Mouse (Mus musculus) left cerebral cortex, postnatal 14 days (tissue): ENCODE data around the gene Zfp646. TPM values are rescaled to one million over a fixed set of nuclear protein-coding genes. Genes with fewer than 3 reads are reported as not detected.
"Not testable (repeated sequence)": the region's sequence is repeated elsewhere in the genome, so short reads cannot be mapped to it uniquely, and the experiment has no call there.

Source experiments
- DNase-seq, 2 experiments: peaks; one replicate each; pipeline ENCODE4 v3.0.0; 2021 to 2022; ENCODE audit warnings: low spot score in 2 of 2, mixed read lengths in 1 of 2
- intact Hi-C: fragments of 180-260 bp; cut with DNase I; formaldehyde crosslinking; loops from one replicate; pipeline ENCODE4 v1.15.1; 2025
- total RNA-seq, 2 experiments: library from RNA; stranded (reverse); gene quantifications; 2 replicates each; pipeline ENCODE4 v1.2.3; 2021

The Zfp646 gene
- total RNA-seq, 2 experiments from 2014 or later: 25.0 to 25.6 TPM

- DNase-seq: peak; percentile 93
- intact Hi-C loops: no loop called here
Observed at GRCm38 (mm10) chr7:127876467-127877348, 687 bp downstream of the Zfp646 start, which contains the start of gene Zfp668. Zfp668 (minus strand) TSS chr7:127876828.

- no peak for DNase-seq
- intact Hi-C loops: no loop called here
Observed at GRCm38 (mm10) chr7:127879301-127879700, 3.3 kb downstream of the Zfp646 start.

GRCm38 (mm10) chr7:127880431-127880830 lies 4.4 kb downstream of the Zfp646 start:
- no peak for DNase-seq
- intact Hi-C loops: no loop called here

- intact Hi-C loops: no loop called here
- DNase-seq: peak in 1 of 2 experiments; percentile 35
Observed at GRCm38 (mm10) chr7:127885951-127886350, 9.9 kb downstream of the Zfp646 start.

DNA sequence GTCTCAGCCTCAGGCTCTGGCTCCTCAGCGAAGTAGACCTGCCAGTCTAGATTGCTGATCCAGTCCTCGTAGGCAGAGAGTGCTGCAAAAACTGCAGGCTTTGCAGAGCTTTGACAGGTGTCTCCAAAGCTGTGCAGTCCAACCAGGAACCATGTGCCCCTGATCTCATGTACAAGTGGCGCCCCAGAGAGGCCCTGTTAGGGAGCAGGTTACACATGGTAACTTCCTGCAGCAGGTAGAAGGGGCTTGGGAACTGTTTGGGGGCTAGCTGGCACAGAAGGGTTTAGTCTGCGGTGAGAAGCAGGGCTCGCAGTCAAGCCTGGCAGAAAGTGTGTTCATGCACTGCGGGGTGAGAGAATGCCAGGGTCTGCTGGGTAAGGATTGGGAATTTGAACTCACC lies 10.5 kb downstream of the Zfp646 start:
- intact Hi-C loops: no loop called here
- DNase-seq: no peak

DNA sequence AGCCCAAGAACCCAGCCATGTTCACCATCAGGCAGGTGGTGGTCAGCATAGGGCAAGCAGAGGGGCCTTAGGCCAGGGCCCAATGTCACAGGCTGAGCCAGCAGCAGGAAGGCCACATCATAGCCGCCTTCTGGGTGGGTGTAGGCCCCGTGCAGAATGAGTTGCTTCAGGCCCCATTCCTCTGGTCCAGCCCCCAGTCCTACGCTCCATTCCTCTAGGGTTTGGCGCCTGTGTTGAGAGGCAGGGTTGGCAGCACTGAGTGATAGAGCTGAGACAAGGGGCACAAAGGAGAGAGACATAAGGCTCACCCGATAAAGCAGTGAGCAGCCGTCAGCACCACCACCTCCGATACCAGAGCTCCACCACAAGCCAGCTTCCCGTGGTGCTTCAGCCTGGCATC lies 11.2 kb downstream of the Zfp646 start:
- intact Hi-C loops: no loop called here
- no peak for DNase-seq

GRCm38 (mm10) chr7:127887781-127888180 lies 11.8 kb downstream of the Zfp646 start:
- DNase-seq: no peak
- intact Hi-C loops: no loop called here

DNA sequence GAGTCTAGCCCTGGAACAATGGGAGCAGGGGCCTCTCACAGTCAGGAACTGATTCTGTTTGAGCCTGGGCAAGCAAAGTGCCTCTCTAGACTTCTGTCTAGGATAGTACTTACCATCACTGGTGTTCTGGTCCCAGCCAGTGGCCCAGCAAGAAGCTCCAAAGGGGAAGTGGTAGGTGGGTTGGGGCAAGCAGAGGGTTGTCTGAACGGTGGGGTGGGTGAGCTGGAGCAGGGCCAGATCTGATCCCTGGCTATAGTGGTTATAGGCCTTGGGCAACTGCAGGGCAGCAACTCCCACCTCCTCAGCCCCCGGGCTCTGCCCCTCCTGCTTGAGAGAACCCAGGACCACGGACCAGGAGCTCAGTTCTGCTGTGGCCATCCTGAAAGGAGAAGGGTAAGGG lies 12.8 kb downstream of the Zfp646 start:
- no peak for DNase-seq
- intact Hi-C loops: no loop called here

- intact Hi-C loops: no loop called here
- DNase-seq: no peak
Observed at GRCm38 (mm10) chr7:127890798-127891197, 14.8 kb downstream of the Zfp646 start, which contains the start of gene Prss53. Prss53 (minus strand) TSS chr7:127890970.

GRCm38 (mm10) chr7:127894480-127894879 lies 18.5 kb downstream of the Zfp646 start:
- no peak for DNase-seq
- intact Hi-C loops: no loop called here

DNA sequence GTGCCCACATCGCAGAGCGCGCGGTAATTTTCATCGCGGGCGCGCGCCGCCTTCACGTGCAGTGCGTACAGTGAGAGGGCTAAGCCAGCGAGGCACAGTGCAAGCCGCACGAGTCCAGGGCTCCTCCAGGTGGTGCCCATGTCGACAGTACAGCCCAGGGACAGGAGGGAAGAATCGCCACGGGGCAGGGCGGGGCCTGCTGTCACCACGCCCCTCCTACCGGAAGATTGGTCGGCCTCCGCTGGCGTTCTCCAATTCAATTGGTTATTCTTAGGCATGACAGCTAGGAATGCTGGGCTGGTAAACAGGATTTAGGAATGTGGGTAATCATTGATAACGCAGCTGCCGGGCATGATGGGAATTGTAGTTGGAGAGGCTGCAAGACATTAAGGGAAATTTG lies 19.4 kb downstream of the Zfp646 start, which contains the start of the genes Gm21974 and Vkorc1:
Gene Gm21974, minus strand, starts transcription at position 13 of the 400 bp plus-strand sequence.
Gene Vkorc1, minus strand, starts transcription at position 176 of the 400 bp plus-strand sequence.
- intact Hi-C loops: no loop called here

DNA sequence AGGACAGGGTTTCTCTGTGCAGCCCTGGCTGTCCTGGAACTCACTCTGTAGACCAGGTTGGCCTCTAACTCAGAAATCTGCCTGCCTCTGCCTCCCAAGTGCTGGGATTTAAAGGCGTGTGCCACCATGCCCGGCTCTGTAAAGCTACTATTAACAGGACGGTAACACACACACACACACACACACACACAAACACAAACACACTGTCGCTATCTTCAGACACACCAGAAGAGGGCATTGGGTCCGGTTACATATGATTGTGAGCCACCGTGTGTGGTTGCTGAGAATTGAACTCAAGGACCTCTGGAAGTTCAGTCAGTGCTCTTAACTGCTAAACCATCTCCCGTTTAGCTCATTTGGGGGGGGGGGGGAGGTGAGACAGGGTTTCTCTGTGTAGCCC lies 19.9 kb downstream of the Zfp646 start:
- DNase-seq, intact Hi-C loops: not testable (repeated sequence)

More for the DNA sequence above, 19.4 kb downstream of the Zfp646 start, which contains the start of the genes Gm21974 and Vkorc1:
- DNase-seq: peak; percentile 95 to 97

- DNase-seq: peak; percentile 51 to 68
- intact Hi-C loops: no loop called here
Observed at GRCm38 (mm10) chr7:127896384-127896783, 20.4 kb downstream of the Zfp646 start.

- intact Hi-C loops: no loop called here
- DNase-seq: no peak
Observed at GRCm38 (mm10) chr7:127897542-127897941, 21.5 kb downstream of the Zfp646 start.

DNA sequence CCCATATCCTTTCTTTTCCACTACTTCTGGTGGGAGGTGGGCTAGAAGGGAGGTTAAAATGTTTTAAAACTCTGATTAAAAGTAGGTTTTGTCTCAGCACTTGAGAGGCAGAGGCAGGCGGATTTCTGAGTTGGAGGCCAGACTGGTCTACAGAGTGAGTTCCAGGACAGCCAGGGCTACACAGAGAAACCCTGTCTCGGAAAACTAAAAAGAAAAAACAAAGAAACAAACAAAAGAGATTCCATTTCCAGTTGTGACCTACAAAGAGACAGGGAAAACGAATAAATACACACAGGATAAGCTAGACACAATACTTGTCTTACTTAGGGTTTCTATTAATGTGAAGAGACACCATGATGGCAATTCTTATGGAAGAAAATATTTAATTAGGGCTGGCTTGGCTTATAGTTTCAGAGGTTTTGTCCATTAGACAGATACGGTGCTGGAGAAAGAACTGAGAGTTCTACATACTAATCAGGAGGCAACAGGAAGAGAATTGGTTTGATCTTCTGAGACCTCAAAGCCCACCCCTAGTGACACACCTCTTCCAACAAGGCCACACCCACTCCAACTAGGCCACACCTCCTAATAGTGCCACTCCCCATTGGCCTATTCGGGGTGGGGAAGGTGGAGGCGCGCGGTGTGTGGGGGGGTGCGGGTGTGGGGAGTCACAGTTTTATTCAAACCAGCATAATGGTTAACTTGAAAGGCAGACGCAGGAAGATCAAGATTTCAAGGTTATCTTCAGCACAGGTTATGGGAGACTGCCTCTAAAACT lies 22.3 kb downstream of the Zfp646 start:
- DNase-seq: no peak
- intact Hi-C loops: no loop called here

DNA sequence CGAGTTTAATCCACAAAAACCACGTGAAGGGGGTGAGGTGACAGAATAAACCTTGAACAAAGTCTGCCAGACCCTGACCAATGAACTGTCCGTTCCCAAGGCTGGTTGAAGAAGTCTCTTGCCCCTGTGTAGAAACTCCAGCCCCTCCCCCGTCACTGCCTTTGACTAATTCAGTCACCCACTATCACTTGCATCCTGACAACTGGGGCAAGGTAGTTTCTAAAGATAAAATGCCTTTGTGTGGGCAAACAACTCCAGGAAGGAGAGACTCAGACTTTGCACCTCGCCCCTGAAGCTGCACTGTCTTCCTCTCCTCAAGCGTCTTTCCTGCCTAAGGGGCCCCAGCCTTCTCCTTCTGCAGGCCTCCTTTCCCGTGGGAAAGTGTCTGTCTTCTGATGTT lies 24.0 kb downstream of the Zfp646 start:
- intact Hi-C loops: no loop called here
- no peak for DNase-seq

DNA sequence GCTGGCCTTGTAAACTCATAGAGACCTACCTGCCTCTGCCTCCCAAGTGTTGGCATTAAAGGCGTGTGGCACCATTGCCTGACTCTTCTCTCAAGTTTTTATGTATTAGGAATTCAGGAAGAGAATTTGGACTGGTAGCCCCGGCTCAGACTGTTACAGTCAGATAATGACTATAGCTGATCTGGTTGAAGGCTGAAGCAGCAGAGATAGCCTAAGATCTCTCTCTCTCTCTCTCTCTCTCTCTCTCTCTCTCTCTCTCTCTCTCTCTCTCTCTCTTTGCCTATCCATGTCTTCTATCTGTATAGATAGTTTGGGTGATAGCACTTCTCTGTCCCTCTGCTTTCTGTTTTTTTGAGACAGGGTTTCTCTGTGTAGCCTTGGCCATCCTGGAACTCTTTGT lies 25.8 kb downstream of the Zfp646 start:
- no peak for DNase-seq
- intact Hi-C loops: no loop called here

DNA sequence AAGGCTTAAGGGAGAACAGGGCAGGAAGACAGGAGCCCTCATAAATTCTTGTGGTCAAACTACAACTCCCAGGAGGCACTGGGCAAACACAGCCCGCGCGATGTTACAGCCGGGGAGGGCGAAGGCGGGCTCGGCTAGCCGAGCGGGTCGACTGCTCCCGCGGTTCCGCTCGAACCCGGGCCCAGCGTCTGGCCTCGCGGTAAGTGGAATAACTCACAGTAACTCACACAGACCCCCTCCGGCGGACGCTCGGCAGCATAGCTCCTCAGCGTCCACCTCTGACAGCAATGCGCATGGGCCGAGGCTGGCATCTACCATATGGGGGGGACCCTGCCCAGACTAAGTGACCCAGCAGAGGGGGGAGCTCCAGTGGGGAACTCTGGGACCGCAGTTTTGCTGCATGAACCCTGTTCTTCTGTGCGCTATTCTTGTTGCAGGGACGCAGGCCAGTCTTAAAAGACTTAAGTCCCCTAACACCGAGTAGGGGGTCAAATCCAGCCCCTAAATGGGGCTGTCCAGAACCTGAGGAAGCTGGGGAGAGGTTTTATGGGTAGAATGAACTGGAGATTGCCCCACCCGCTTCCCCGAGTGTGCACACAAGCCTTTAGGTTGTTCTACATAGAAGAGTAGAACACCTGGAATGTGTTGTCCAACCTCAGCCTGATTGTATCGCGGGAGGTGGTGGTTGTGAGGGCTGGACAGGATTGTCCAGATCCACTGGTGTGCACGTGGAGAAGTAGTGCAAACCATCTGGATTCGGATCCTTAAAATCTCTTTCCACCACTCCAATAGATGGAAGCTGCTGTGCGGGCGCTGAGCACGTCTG lies 28.2 kb downstream of the Zfp646 start, which contains the start of gene Bckdk:
Gene Bckdk, plus strand, starts transcription at position 112 of the 826 bp plus-strand sequence.
- peak; percentile 77 to 95 for DNase-seq
- intact Hi-C loops: no loop called here

GRCm38 (mm10) chr7:127907939-127908338 lies 31.9 kb downstream of the Zfp646 start:
- intact Hi-C loops: no loop called here
- DNase-seq: no peak
